Mouse (Mus musculus) small intestine, adult 2 months (tissue): Measurements from ENCODE around the gene Ippk. TPM values are rescaled to one million over a fixed set of nuclear protein-coding genes. Genes with fewer than 3 reads are reported as not detected.

Experiments
- H3K27ac ChIP-seq: fragments of 200-500 bp; 2 replicates; pipeline ENCODE4 v1.5.1; 2012; ENCODE audit warnings: low read depth, low read length, control low read depth, inconsistent platforms; ENCODE audit not compliant: insufficient read depth
- H3K27me3 ChIP-seq: fragments of 200-500 bp; 2 replicates; pipeline ENCODE4 v1.6.1; 2012; ENCODE audit warnings: mild to moderate bottlenecking, moderate library complexity, low read length, inconsistent platforms; ENCODE audit not compliant: control insufficient read depth, insufficient read depth
- H3K36me3 ChIP-seq: fragments of 200-500 bp; 2 replicates; pipeline ENCODE4 v1.6.1; 2012; ENCODE audit warnings: mild to moderate bottlenecking, low read length, control low read depth, inconsistent platforms; ENCODE audit not compliant: control insufficient read depth, insufficient read depth
- H3K4me1 ChIP-seq: fragments of 200-500 bp; 2 replicates; pipeline ENCODE4 v1.6.1; 2012; ENCODE audit warnings: low read length, inconsistent platforms, mixed read lengths; ENCODE audit not compliant: control insufficient read depth, insufficient read depth, insufficient read length
- H3K4me3 ChIP-seq: fragments of 200-500 bp; 2 replicates; pipeline ENCODE4 v1.5.1; 2012; ENCODE audit warnings: low read depth, mild to moderate bottlenecking, control low read depth, inconsistent platforms, low read length, moderate library complexity
- CTCF ChIP-seq: fragments of 200-500 bp; IDR thresholded peaks from 2 replicates; pipeline ENCODE4 v1.5.1; 2012; ENCODE audit warnings: low read depth, mild to moderate bottlenecking, control low read depth, inconsistent platforms, low read length, moderate library complexity, mixed read lengths; ENCODE audit not compliant: insufficient replicate concordance, insufficient read length; ENCODE audit errors: extremely low read depth
- POLR2A ChIP-seq: fragments of 200-500 bp; IDR thresholded peaks from 2 replicates; pipeline ENCODE4 v1.6.1; 2012; ENCODE audit warnings: low read depth, mild to moderate bottlenecking, control low read depth, inconsistent platforms, low read length, moderate library complexity
- WGBS: fragments of 180-500 bp; shearing (Covaris S2); methylation state at CpG from one replicate; pipeline ENCODE4 v1.1.7; 2018; 5-methylcytosine and 5-hydroxymethylcytosine counted together
- polyA plus RNA-seq: library from polyadenylated mRNA; depleted of rRNA; stranded (reverse); fragments of >200 nt; gene quantifications from 2 replicates; pipeline ENCODE4 v1.2.3, GENCODE M21; 2012; rRNA removed

Ippk gene
- polyA plus RNA-seq = 2.6 TPM in 2 replicates

DNA sequence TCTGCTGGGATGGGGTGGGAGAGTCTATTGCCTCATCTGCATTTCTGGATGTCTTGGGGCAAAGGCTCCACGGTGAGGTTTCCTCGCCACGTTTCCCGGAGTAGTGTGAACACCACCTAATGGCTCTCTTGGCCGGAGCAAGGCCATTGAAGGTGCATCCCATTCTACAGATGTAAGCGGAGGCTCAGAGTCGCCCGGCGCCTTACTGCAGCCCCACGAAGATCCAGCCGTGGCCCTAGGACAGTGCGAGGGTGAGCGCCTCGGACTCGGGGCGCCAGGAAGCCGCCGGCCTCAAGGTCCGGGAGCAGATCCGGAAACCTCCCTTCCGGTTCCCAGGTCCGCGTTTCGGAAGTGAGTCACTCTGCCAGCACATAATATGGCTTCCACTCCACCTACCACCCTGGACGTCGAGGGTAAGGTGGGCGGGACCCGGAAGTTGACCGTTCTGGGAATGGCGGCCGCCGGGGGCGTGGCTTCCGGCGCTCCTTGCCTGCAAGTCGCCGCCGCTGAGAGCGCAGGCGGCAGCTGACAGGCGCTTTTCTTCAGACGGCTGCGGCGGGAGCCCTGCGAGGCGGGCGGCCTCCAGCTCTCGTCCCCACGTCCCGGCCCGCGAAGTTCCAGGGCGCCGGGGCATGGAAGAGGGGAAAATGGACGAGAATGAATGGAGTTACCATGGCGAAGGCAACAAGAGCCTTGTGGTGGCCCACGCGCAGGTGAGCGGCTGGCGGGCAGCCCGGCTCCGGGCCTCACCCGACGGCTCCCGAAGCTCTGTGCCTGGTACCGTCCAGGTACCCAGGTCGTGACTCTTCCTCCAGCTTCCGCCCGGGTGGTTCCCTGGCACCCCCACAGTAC, at the start of gene Ippk:
TSS of gene Ippk (plus strand) at position 496 of the 852 bp plus-strand sequence.
- WGBS = under 1% methylated on average over 69 of the region's 69 CpGs
- no peaks in the 10 kb centered on the region for H3K27me3 ChIP-seq
- TF ChIP-seq POLR2A (peak; percentile 85), CTCF (no peak)
- H3K36me3 ChIP-seq = no peaks in the 10 kb centered on the region
- peaks cover 14% of the 10 kb centered on the region for H3K4me1 ChIP-seq
- peak within 1 kb of the TSS; percentile 89 for H3K27ac ChIP-seq
- peak within 1 kb of the TSS; percentile 87 for H3K4me3 ChIP-seq

DNA sequence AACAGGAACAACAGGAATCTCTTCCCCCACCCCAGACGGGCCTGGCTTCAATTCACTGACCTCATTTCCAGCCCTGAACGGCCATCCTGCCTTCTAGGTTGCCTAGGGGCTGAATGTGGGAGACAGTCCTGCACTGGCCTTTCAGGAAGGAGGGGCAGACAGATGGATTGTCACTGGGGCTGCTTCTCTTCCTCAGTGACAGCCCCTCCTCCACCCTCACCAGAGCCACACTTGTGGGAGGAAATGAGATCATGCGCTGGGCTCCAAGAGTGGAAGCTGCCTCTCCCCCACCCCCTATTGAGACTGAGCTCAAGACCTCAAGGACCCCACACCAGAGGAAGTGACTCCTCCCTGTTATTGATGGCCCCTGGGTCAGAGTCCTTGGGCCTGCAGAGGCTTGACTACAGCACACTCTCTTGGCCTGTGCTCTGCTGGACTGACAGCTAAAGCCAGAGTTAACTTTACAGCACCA, 49.6 kb upstream of the Ippk start:
- no peak overlapping the region for H3K4me3 ChIP-seq
- H3K36me3 ChIP-seq = peaks cover 10% of the 10 kb centered on the region; the same call in 1 of the 2 replicates
- TF ChIP-seq POLR2A = no peak
- no peak for TF ChIP-seq CTCF
- H3K27me3 ChIP-seq = no peaks in the 10 kb centered on the region
- peaks cover 9% of the 10 kb centered on the region; the same call in 1 of the 2 replicates for H3K4me1 ChIP-seq
- H3K27ac ChIP-seq = peak overlapping the region; percentile 61
- WGBS = 60% methylated on average over 3 of the region's 3 CpGs

DNA sequence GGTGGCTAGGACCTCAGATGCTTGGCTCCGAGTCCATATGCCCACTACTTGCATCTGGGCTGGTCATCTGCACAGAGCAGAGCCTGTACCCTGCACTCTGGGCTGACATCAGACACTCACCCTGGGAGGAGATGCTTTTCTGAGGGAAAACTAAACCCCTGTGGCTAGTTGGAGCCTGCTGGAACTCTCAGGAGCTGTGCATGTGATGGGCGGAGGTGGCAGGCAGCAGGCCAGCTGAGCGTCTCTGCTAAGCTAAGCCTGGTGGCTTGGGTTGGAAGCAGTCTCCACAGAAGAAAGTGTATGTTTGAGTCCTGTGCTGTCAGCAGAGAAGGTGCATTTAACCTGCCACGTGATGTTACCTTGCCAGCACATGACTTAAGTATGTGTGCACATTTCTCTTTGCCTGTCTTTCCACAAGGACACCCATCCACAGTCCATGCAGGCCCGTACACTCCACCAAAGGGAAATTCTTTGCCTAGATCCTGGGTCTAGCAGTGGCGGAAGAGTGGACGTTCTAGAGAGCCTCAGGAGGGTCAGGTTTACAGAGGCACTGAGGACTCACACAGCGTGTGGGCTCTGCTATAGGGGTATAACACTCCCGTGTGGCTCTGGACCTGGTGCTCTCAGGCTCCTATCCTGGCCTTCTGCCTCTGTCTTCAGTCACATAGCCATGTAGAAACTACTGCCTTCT, 48.5 kb upstream of the Ippk start:
- TF ChIP-seq POLR2A (no peak), CTCF (no peak)
- H3K4me1 ChIP-seq = peaks cover 9% of the 10 kb centered on the region; the same call in 1 of the 2 replicates
- no peaks in the 10 kb centered on the region for H3K27me3 ChIP-seq
- H3K36me3 ChIP-seq = peaks cover 11% of the 10 kb centered on the region; the same call in 1 of the 2 replicates
- H3K27ac ChIP-seq = 0 out of 2 replicates have a peak overlapping the region, but pooled peaks have one; percentile 48
- WGBS = 85% methylated on average over 9 of the region's 9 CpGs
- H3K4me3 ChIP-seq = no peak overlapping the region

DNA sequence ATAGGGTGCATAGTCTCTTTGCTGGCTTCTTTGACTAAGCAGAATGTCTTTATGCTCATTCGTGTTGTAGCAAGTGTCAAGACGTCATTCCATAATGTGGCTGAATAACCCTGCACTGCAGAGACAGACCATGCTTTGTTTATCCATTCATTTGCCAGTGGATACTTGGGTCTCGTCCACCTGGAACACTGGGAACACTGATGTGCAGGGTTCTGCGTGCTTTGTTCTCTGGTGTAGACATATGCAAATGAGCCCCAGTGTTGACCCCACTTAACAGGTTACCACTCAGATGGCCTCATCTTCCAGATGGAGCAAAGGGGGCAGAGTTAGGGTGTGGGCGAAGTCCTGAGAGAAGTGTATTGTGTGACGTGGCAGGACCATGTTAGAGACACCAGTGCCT, 46.7 kb upstream of the Ippk start:
- whole genome bisulfite sequencing = 74% methylated on average over 6 of the region's 6 CpGs

DNA sequence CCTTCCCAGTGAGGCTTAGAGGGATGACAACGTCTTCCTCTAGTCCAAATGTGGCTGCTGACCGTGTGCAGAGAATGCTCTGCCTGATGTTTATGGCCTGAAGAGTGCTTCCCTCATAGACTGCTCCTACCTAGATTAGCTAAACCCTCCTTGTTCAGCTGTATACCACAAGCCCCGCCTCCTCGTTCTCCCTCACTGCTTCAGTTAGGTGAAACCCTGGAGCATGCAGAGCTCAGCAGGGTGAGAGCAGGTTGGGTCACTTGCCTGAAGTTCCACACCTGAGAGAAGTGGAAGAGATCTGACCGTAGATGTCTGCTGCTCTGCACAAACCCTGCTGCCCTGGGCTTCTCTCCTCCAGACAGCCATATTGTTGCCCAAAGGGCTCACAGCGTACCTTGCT, 46.3 kb upstream of the Ippk start:
- WGBS = 74% methylated on average over 6 of the region's 6 CpGs

More for the DNA sequence above, 46.7 kb upstream of the Ippk start:
- Histone ChIP-seq H3K4me1 (peaks cover 9% of the 10 kb centered on the region; the same call in 1 of the 2 replicates), H3K27ac (no peak overlapping the region), H3K27me3 (no peaks in the 10 kb centered on the region), H3K4me3 (no peak overlapping the region), H3K36me3 (peaks cover 24% of the 10 kb centered on the region)
- no peak for TF ChIP-seq CTCF
- no peak for TF ChIP-seq POLR2A

GRCm38 (mm10) chr13:49377608-49378007, 43.4 kb upstream of the Ippk start:
- TF ChIP-seq CTCF (no peak), POLR2A (no peak)
- H3K27me3 ChIP-seq = no peaks in the 10 kb centered on the region
- no peak overlapping the region for H3K27ac ChIP-seq
- no peaks in the 10 kb centered on the region for H3K4me1 ChIP-seq
- H3K36me3 ChIP-seq = peaks cover 46% of the 10 kb centered on the region
- no peak overlapping the region for H3K4me3 ChIP-seq
- WGBS = 83% methylated on average over 6 of the region's 6 CpGs

More for the DNA sequence above, 46.3 kb upstream of the Ippk start:
- H3K36me3 ChIP-seq = peaks cover 28% of the 10 kb centered on the region
- no peak overlapping the region for H3K4me3 ChIP-seq
- no peaks in the 10 kb centered on the region for H3K27me3 ChIP-seq
- TF ChIP-seq POLR2A = no peak
- TF ChIP-seq CTCF = no peak
- H3K4me1 ChIP-seq = peaks cover 9% of the 10 kb centered on the region; the same call in 1 of the 2 replicates
- no peak overlapping the region for H3K27ac ChIP-seq

- H3K27me3 ChIP-seq = no peaks in the 10 kb centered on the region
- H3K27ac ChIP-seq = no peak overlapping the region
- H3K4me3 ChIP-seq = no peak overlapping the region
- no peaks in the 10 kb centered on the region for H3K4me1 ChIP-seq
- H3K36me3 ChIP-seq = peaks cover 63% of the 10 kb centered on the region
- WGBS = 96% methylated on average over 20 of the region's 20 CpGs
- TF ChIP-seq POLR2A = no peak
- no peak for TF ChIP-seq CTCF
These were observed 41.7 kb upstream of the Ippk start for GRCm38 (mm10) chr13:49379301-49379700.
